Mouse (Mus musculus): ENCODE measurements around the gene Irx1.

Irx1 gene

DNA sequence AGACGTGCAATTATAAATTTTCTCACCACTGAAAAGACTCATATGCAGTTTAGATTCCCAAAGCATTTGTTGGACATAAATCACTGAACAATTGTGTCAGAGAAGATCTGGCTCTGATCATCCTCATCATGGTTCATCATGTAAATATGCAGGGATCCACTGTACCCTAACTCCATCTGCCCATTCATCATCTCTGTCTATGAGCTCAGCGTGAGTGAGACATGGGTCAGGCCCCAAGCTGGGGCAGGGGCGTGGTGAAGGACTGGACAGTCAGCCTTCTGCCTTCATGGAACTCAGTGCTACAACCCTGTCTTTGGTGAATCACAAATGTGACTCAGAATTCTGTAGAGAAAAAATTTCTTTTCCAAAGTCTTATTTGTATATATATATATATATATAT, 53.2 kb downstream of the Irx1 start:
- no peak for DNase-seq (ENCODE audit: low spot score)

Data from embryo, embryonic 10.5 days (tissue).